Mouse (Mus musculus) heart, embryonic 11.5 days (tissue): ENCODE data around the gene Pcdh8. TPM values are rescaled to one million over a fixed set of nuclear protein-coding genes. Genes with fewer than 3 reads are reported as not detected.
A peak's percentile ranks its signal among the peaks of the same experiment; 100 is the strongest.

Experiments used
- ATAC-seq: fragments of 200-750 bp; cut with Nextera tagmentation; replicated peaks from 2 replicates; pipeline ENCODE4 v1.8.0; 2017; ENCODE audit warnings: moderate library complexity; ENCODE audit not compliant: insufficient number of reproducible peaks, low FRiP score, low TSS enrichment
- H3K27ac ChIP-seq: fragments of 300-500 bp; sonication (generic); 2 replicates; pipeline ENCODE4 v1.5.1; 2014; ENCODE audit warnings: mild to moderate bottlenecking, low read depth, low read length
- H3K27me3 ChIP-seq: fragments of 300-500 bp; sonication (generic); 2 replicates; pipeline ENCODE4 v1.6.1; 2014; ENCODE audit warnings: mild to moderate bottlenecking, low read length, mixed read lengths; ENCODE audit not compliant: control insufficient read depth, insufficient read depth
- H3K36me3 ChIP-seq: fragments of 300-500 bp; sonication (generic); 2 replicates; pipeline ENCODE4 v1.6.1; 2014; ENCODE audit warnings: mild to moderate bottlenecking, low read length, moderate library complexity, mixed read lengths; ENCODE audit not compliant: control insufficient read depth, insufficient read depth
- H3K4me1 ChIP-seq: fragments of 300-500 bp; sonication (generic); 2 replicates; pipeline ENCODE4 v1.6.1; 2014; ENCODE audit warnings: low read length; ENCODE audit not compliant: control insufficient read depth, insufficient read depth
- H3K4me2 ChIP-seq: fragments of 300-500 bp; sonication (generic); 2 replicates; pipeline ENCODE4 v1.6.1; 2014; ENCODE audit warnings: mild to moderate bottlenecking, moderate library complexity
- H3K4me3 ChIP-seq: fragments of 300-500 bp; sonication (generic); 2 replicates; pipeline ENCODE4 v1.5.1; 2014; ENCODE audit warnings: low read depth, low read length
- H3K9ac ChIP-seq: fragments of 300-500 bp; sonication (generic); 2 replicates; pipeline ENCODE4 v1.6.1; 2014; ENCODE audit warnings: mild to moderate bottlenecking, low read depth, low read length, moderate library complexity
- H3K9me3 ChIP-seq: fragments of 300-500 bp; sonication (generic); replicated peaks from 2 replicates; pipeline ENCODE4 v1.6.1; 2016; ENCODE audit warnings: low read length; ENCODE audit not compliant: control insufficient read depth
- WGBS: fragments of 180-500 bp; shearing (Covaris S2); extraction: QIAGEN DNeasy Blood & Tissue Kit; methylation state at CpG from one replicate; pipeline ENCODE4 v1.1.7; 2014; ENCODE audit not compliant: insufficient replicate concordance; 5-methylcytosine and 5-hydroxymethylcytosine counted together
- polyA plus RNA-seq: library from polyadenylated mRNA; unstranded; fragments of >200 nt; fragmentation: Nextera tagmentation; extraction: Ambion mirVana; gene quantifications from 2 replicates; pipeline ENCODE4 v1.2.1, GENCODE M21; 2014

Pcdh8 gene
- polyA plus RNA-seq, 1 experiment from 2014 or later = 0.04 TPM

GRCm38 (mm10) chr14:79780332-79780731 is 9.2 kb upstream of the Pcdh8 start:
- Histone ChIP-seq H3K27ac (no peak overlapping the region), H3K4me1 (no peaks in the 10 kb centered on the region), H3K4me3 (no peak overlapping the region), H3K4me2 (no peak overlapping the region), H3K27me3 (peaks cover 7% of the 10 kb centered on the region), H3K9me3 (no peaks in the 10 kb centered on the region), H3K9ac (no peak overlapping the region), H3K36me3 (no peaks in the 10 kb centered on the region)
- 36% methylated on average over 6 of the region's 6 CpGs for WGBS
- ATAC-seq = no peak

DNA sequence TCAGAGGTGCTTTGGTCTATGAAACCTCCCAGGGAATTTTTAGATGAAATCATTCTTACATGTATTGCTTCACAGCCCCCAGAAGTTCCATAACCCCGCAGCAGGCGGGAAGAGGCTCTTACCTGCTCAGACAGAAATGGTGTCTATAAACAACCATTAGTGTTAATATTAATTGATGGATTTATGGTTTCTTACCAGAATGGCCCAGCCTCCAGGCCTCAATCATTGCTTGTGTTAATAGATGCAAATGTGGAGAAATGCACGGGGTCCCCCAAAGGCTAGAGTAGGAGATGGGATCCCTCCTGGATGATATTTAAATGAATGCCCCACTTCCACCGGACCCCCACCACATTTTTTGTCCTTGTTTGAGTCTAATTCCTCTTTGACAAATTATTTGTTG is 8.7 kb upstream of the Pcdh8 start:
- Histone ChIP-seq H3K9ac (no peak overlapping the region), H3K36me3 (no peaks in the 10 kb centered on the region), H3K4me3 (no peak overlapping the region), H3K27ac (no peak overlapping the region), H3K9me3 (no peaks in the 10 kb centered on the region), H3K4me1 (no peaks in the 10 kb centered on the region), H3K4me2 (no peak overlapping the region), H3K27me3 (peaks cover 12% of the 10 kb centered on the region)
- 54% methylated on average over 4 of the region's 4 CpGs for WGBS
- ATAC-seq = no peak

- Histone ChIP-seq H3K27me3 (peaks cover 68% of the 10 kb centered on the region), H3K36me3 (no peaks in the 10 kb centered on the region), H3K4me3 (peak overlapping the region; percentile 42), H3K9me3 (no peaks in the 10 kb centered on the region), H3K9ac (0 out of 2 replicates have a peak overlapping the region, but pooled peaks have one; percentile 39), H3K4me1 (peaks cover 17% of the 10 kb centered on the region), H3K27ac (no peak overlapping the region), H3K4me2 (peak overlapping the region; percentile 73)
- ATAC-seq = no peak
- under 1% methylated on average over 44 of the region's 44 CpGs for WGBS
Measured at GRCm38 (mm10) chr14:79773425-79774391, 2.6 kb upstream of the Pcdh8 start.

- H3K4me2 ChIP-seq = peak overlapping the region; percentile 73
- peaks cover 85% of the 10 kb centered on the region for H3K27me3 ChIP-seq
- peaks cover 21% of the 10 kb centered on the region for H3K4me1 ChIP-seq
- no peaks in the 10 kb centered on the region for H3K9me3 ChIP-seq
- no peaks in the 10 kb centered on the region for H3K36me3 ChIP-seq
- 3% methylated on average over 20 of the region's 20 CpGs for WGBS
- no peak for ATAC-seq
- H3K27ac ChIP-seq = no peak overlapping the region
- no peak overlapping the region for H3K9ac ChIP-seq
- H3K4me3 ChIP-seq = peak overlapping the region; percentile 44
Measured at GRCm38 (mm10) chr14:79771802-79772511, 845 bp upstream of the Pcdh8 start.

DNA sequence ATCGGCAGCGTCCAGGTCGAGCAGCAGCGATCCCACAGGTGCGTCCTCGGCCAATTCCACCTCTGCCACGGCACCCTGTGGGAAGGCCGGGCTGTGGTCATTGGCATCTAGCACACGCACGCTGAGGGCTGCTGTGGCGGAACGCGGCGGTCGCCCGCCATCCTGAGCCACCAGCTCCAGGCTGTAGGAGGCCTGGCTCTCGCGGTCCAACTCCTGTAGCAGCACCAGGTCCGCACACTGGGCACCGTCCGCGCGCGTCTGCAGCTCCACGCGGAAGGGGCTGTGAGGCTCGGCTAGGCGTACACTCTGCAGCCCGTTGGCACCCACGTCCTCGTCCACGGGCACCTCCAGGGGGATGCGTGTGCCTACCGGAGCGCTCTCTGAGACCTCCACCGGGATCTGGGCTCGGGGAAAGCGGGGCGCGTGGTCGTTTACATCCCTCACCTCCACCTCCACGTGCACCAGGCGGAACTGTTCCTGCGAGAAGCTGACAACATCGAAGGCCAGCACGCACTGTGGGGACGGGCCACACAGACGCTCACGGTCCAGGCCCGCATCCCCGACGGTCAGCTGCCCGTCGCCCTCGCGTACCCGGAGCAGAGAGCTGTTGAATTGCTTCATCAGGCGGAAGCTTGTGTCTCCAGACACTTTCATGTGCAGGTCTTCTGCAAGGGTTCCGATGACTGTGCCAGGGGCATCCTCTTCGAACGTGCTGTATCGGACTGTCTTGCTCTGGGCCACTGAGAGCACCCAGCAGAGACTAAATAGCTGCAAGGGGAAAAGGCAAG is 612 bp downstream of the Pcdh8 start:
- ATAC-seq = peak; percentile 12; the same call in 1 of the 2 replicates

GRCm38 (mm10) chr14:79769618-79770017 is 1.5 kb downstream of the Pcdh8 start:
- under 1% methylated on average over 46 of the region's 46 CpGs for WGBS
- peak overlapping the region; percentile 73 for H3K4me2 ChIP-seq

More for the DNA sequence above, 612 bp downstream of the Pcdh8 start:
- Histone ChIP-seq H3K9ac (no peak overlapping the region), H3K4me1 (peaks cover 21% of the 10 kb centered on the region), H3K36me3 (no peaks in the 10 kb centered on the region), H3K9me3 (no peaks in the 10 kb centered on the region), H3K27ac (no peak overlapping the region), H3K4me2 (peak overlapping the region; percentile 73), H3K27me3 (peaks cover 83% of the 10 kb centered on the region), H3K4me3 (peak overlapping the region; percentile 44)
- WGBS = 4% methylated on average over 60 of the region's 62 CpGs

GRCm38 (mm10) chr14:79768996-79769395 is 2.1 kb downstream of the Pcdh8 start:
- peak overlapping the region; percentile 44; the same call in 1 of the 2 replicates for H3K4me3 ChIP-seq
- peaks cover 19% of the 10 kb centered on the region for H3K4me1 ChIP-seq
- WGBS = 8% methylated on average over 30 of the region's 30 CpGs
- H3K9ac ChIP-seq = no peak overlapping the region
- ATAC-seq = no peak
- no peaks in the 10 kb centered on the region for H3K36me3 ChIP-seq
- no peak overlapping the region for H3K27ac ChIP-seq
- peaks cover 69% of the 10 kb centered on the region for H3K27me3 ChIP-seq
- peak overlapping the region; percentile 73; the same call in 1 of the 2 replicates for H3K4me2 ChIP-seq
- no peaks in the 10 kb centered on the region for H3K9me3 ChIP-seq

More at GRCm38 (mm10) chr14:79769618-79770017, 1.5 kb downstream of the Pcdh8 start:
- Histone ChIP-seq H3K9me3 (no peaks in the 10 kb centered on the region), H3K4me1 (peaks cover 21% of the 10 kb centered on the region), H3K36me3 (no peaks in the 10 kb centered on the region), H3K4me3 (peak overlapping the region; percentile 44), H3K9ac (no peak overlapping the region), H3K27ac (no peak overlapping the region), H3K27me3 (peaks cover 74% of the 10 kb centered on the region)
- peak; percentile 43; the same call in 1 of the 2 replicates for ATAC-seq
